Comparison of ENCODE assay signal across 41 mouse cellular contexts in genomic region chr11:61732672-61733071, GRCm38 (mm10). TPM values are rescaled to one million over a fixed set of nuclear protein-coding genes. Genes with fewer than 3 reads are reported as not detected.
"Had no signal": no experiment of that assay in that cellular context is flagged by ENCODE, and none has a peak within 500 bp of the region (broad histone marks: within the 10 kb centered on the region; RNA-seq: fewer than 3 reads in every experiment).

No protein-coding gene starts in this region.

- H3K9ac ChIP-seq: heart, embryonic 12.5 days; heart, embryonic 13.5 days; heart, embryonic 15.5 days; hindbrain, embryonic 12.5 days; hindbrain, embryonic 13.5 days; hindbrain, embryonic 14.5 days; hindbrain, embryonic 15.5 days; kidney, embryonic 15.5 days had no signal

- H3K4me1 ChIP-seq: hindbrain, embryonic 10.5 days; hindbrain, embryonic 12.5 days; hindbrain, embryonic 13.5 days; hindbrain, embryonic 15.5 days; kidney, embryonic 15.5 days had no signal

- H3K27me3 ChIP-seq: heart, embryonic 12.5 days; heart, embryonic 13.5 days; heart, embryonic 15.5 days; hindbrain, embryonic 12.5 days; hindbrain, embryonic 13.5 days; hindbrain, embryonic 15.5 days; kidney, embryonic 15.5 days had no signal

- H3K4me3 ChIP-seq: heart, embryonic 10.5 days; heart, embryonic 12.5 days; heart, embryonic 13.5 days; heart, embryonic 15.5 days; hindbrain, embryonic 10.5 days; hindbrain, embryonic 12.5 days; hindbrain, embryonic 13.5 days; hindbrain, embryonic 15.5 days; kidney, embryonic 15.5 days; layer of hippocampus, adult 2 months; left cerebral cortex, adult 2 months had no signal

- H3K4me2 ChIP-seq: heart, embryonic 11.5 days; heart, embryonic 12.5 days; heart, embryonic 13.5 days; heart, embryonic 15.5 days; hindbrain, embryonic 12.5 days; hindbrain, embryonic 13.5 days; hindbrain, embryonic 14.5 days; hindbrain, embryonic 15.5 days; kidney, embryonic 15.5 days had no signal

- DNase-seq: heart, postnatal 10 days; heart, postnatal 14 days; heart, postnatal 36 days; heart, postnatal 4 days; kidney, adult 11 months; kidney, adult 18-20 months; kidney, adult 2 months; kidney, adult 8-10 months; kidney, adult 9 months; kidney, postnatal 10 days; kidney, postnatal 14 days; kidney, postnatal 25 days; kidney, postnatal 36 days; kidney, postnatal 4 days; layer of hippocampus, adult 9-11 months; layer of hippocampus, postnatal 36 days had no signal

- ATAC-seq: hindbrain, embryonic 16.5 days; hindbrain, postnatal 0 days; inflammation-experienced regulatory T-cells, adult 6 months had no signal

- H3K27ac ChIP-seq: heart, embryonic 10.5 days; heart, embryonic 13.5 days; heart, embryonic 15.5 days; hindbrain, embryonic 10.5 days; hindbrain, embryonic 12.5 days; hindbrain, embryonic 13.5 days; hindbrain, embryonic 14.5 days; hindbrain, embryonic 15.5 days; hindbrain, postnatal 0 days; kidney, embryonic 15.5 days; kidney, postnatal 0 days; layer of hippocampus, adult 2 months; left cerebral cortex, adult 2 months had no signal

- H3K9me3 ChIP-seq: heart, embryonic 10.5 days; heart, embryonic 12.5 days; heart, embryonic 13.5 days; heart, embryonic 15.5 days; hindbrain, embryonic 10.5 days; hindbrain, embryonic 12.5 days; hindbrain, embryonic 13.5 days; hindbrain, embryonic 15.5 days; kidney, embryonic 15.5 days had no signal

RNA-seq across cellular contexts. Expression of gene Slc5a10, which starts 12.0 kb away (rescaled TPM):
- total RNA-seq: heart, postnatal 10 days; heart, postnatal 14 days; heart, postnatal 25 days; heart, postnatal 36 days; heart, postnatal 4 days; hematopoietic stem cell, adult 5-6 weeks; left cerebral cortex, adult 2 months had no signal
- polyA plus RNA-seq: heart, embryonic 10.5 days; heart, embryonic 11.5 days; heart, embryonic 12.5 days; heart, embryonic 14.5 days; heart, embryonic 15.5 days; heart, postnatal 0 days; hindbrain, embryonic 10.5 days; hindbrain, embryonic 12.5 days; hindbrain, embryonic 13.5 days; hindbrain, embryonic 14.5 days; hindbrain, embryonic 15.5 days; hindbrain, embryonic 16.5 days; intestine, embryonic 14.5 days; large intestine, adult 2 months had no signal

RNA-seq across cellular contexts. Expression of gene Fam83g, which starts 48.8 kb away (rescaled TPM):
- total RNA-seq: layer of hippocampus, adult 2 months; layer of hippocampus, postnatal 10 days; layer of hippocampus, postnatal 25 days; layer of hippocampus, postnatal 36 days had no signal
